Mouse (Mus musculus) CD8-positive naive resting alpha-beta T cell, adult 2 months (primary cell): Measurements from ENCODE around the gene Gatad2b.

Experiments used
- DNase-seq, 2 experiments: peaks; one replicate each; pipeline ENCODE4 v3.0.0; 2022; ENCODE audit warnings: low read depth in 2 of 2, low spot score in 2 of 2

The Gatad2b gene

DNA sequence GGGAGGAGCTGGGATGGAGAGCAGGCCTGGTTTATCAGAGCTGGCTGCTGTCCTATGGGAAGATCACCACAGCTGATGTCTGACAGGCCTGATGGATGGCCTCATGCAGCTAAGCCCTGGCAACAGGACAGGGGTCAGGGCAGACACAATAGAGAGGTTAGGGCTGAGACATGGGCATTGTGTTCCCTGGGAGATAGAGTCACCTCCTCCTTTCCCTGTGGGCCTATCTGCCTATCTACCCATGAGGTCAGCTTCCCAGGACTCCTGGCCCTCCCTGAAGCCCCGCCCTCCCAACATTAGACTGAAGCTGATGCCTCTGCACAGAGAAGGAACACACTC lies 83.2 kb downstream of the Gatad2b start:
- DNase-seq, result no peak

DNA sequence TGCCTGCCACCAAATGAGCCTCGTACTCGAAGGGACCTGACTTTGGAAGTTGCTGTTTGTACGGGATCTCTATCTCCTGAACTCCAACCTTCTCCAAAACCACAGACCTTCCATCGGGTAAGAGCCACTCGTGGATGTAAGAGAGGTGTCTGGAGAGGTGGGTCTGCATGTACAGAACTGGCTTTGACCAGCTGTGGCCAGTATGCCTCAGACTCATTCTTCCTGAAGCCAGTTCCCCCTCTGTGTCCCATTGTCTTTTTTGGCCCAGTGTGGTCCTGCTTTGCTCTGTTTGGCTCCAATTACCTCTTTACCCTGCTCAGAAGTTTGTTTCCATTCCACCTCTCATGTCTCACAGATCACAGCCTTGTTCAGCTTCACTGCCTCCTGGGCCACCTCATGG lies 85.5 kb downstream of the Gatad2b start:
- DNase-seq, result no peak

- DNase-seq, result no peak
These were observed 88.7 kb downstream of the Gatad2b start for GRCm38 (mm10) chr3:90381727-90382126.

GRCm38 (mm10) chr3:90383690-90384089 lies 90.7 kb downstream of the Gatad2b start:
- no peak for DNase-seq

DNA sequence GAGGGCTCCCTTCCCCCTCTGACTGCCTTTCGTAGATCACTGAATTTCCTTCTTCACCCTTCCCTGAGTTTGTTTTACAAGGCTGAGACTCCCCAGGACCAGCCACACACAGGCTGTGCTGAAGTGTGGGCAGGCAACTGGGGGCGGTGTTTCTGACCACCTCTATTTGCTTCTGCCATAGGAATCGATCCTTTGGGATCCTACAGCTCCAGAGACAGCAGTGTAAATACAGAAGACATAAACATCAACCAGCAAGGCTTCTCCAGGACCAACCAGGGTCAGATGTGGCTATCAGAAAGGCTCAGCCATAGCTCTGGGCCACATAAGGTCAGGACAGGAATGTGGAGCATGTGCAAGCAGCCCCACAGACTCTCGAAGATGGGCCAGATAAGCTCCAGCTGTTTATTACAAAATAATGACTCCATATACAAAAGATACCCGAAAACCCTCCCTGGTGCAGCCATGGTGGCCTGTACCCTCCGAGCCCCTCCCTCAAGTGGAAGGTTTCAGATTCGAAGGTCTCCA lies 91.9 kb downstream of the Gatad2b start:
- no peak for DNase-seq

GRCm38 (mm10) chr3:90386817-90387216 lies 93.8 kb downstream of the Gatad2b start:
- DNase-seq, result no peak

- DNase-seq, result no peak
These were observed 94.5 kb downstream of the Gatad2b start for GRCm38 (mm10) chr3:90387483-90387882.

DNA sequence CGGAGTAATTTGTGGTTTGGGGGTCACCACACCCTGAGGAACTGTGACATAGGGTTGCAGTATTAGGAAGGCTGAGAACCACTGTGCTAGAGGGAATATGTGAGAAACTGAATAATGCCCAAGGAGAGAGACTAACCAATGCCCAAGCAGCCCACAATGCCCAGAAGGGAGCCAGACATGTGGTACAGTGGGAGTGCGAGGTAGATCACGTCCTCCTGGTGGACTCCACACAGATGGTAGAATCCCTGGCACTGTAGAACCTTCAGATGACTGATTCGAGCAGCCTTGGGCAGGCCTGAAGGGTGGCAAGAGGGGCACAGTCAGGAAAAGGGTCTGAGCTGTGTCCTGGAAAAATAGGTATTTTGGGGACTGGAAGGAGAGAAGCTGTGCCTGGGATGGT lies 95.2 kb downstream of the Gatad2b start:
- no peak for DNase-seq

GRCm38 (mm10) chr3:90388726-90389510 lies 95.9 kb downstream of the Gatad2b start:
- no peak for DNase-seq

DNA sequence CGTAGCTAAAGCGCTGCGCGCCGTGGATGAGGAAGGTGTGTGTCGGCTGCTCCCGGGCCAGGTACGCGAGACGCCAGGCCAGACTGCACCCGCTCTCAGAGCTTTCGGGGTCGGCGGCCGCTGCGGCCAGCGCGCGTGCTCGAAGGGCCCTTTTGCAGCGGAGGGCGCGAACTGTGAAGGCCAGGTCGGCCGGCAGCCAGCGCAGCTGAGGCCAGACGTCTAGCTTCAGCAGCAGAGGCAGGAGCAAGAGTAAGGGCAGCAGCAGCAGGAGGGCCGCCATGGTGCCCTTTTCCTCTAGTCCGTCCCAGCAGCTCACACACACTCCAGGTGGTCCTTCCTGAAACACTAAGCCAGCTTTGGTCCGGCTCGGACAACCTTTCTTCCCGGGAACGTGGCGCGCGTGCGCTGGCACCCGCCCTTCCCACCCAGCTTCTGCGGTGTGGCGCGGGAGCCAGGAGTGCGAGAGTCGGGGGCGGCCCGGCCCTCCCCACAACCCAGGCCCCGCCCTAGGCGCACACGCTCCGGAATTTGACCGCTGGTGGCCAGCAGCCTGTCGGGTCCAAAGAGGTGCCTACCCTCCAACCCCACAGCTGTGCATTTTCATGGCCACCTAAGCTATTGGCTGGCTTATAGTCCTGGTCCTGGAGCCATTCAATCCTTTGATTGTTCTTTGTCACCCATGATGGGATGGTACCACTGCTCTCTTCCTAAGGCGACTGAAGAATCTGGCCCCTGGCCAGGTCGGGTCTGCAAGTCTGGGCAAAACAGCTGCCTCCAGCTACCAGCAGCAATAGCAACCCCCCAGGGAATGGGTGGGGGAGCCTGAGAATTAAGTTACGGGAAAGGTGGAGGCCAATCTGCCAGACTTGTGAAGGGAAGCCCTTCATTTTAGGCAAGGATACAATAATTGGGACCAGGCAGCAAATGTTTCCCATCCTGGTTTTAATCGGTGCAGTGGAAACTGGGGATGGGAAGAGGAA lies 96.8 kb downstream of the Gatad2b start, which contains the start of gene Slc27a3:
Slc27a3 (minus strand) TSS at position 428 of the 980 bp plus-strand sequence.
- no peak for DNase-seq

DNA sequence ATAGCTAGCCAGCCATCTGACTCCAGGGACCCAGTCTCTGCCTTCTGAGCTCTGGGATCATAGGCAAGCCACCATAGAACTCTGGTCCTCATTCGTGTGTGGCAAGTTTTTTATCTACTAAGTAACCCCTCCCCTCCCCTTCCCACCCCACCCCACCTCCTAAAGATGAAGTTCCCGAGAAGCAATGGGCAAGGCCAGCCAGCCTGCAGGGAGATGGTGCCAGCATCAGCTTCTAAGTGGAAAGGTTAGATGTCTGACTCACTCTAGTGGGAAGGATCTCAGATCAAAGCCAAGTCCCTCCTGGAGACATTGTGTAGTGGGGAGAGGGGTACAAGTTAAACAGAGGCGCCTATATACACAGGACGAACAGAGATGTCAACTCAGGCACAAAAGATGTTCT lies 98.0 kb downstream of the Gatad2b start:
- no peak for DNase-seq

- DNase-seq, result no peak
These were observed 99.0 kb downstream of the Gatad2b start for GRCm38 (mm10) chr3:90391941-90392340.

DNA sequence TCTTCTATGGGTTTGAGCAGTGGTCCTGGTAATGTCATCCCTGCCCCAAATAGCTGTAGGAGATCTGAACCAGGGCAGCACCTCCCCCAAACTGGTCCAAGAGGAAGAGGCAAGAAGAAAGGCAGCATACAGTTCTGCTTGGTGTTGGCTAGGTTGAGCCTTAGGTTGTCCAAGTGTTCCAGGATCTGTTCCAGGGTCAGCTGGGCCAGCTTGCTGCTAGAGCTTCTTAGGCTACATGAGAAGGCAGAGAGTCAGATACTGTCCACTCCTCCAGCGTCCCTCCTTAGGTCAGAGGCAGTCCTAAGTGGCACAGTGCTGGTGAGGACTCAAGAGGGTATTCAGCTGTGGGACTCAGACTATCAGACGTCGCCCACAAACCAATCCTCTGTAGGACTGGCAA lies 99.7 kb downstream of the Gatad2b start:
- no peak for DNase-seq

- DNase-seq, result no peak
These were observed 102.7 kb downstream of the Gatad2b start for GRCm38 (mm10) chr3:90395629-90396028.

- no peak for DNase-seq
These were observed 108.0 kb downstream of the Gatad2b start for GRCm38 (mm10) chr3:90400993-90401392.

DNA sequence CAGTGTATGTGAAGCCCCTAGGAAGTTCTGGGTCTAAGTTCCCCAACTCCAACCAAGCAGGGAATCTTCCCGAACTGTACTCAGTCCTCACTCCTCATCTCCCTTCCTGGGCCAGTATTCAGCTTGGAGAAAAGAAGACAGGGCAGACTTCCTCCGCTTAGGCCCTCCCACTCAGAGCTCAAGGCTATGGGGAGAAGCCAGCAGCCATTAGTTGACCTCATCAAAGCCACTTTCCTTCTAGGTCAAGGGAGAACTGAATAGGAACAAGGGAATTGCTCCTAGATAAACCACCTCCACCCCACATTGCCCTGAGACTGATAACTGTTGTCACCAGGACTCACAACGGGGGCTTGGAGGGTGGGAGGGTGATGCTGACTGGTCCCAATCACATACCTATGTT lies 111.1 kb downstream of the Gatad2b start:
- DNase-seq, result no peak

- no peak for DNase-seq
These were observed 111.6 kb downstream of the Gatad2b start for GRCm38 (mm10) chr3:90404609-90405008.

DNA sequence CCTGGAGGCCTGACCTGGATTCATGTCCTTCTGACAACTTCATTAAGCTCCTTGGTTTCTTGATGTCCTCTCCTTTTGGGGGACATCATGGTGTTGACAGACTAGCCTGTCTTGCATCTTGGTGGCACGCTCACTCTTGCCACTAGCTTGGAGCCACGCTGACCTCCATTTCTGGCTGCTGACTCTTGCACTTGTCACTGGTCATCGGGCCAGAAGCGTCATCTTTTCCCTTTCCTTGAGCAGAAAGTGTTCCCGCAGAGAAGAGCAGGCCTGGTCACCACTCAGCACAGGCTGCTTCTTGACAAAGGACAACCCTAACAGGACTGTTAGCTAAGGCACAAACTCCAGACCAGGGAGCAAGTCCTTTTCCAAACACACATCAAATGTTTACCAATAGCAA lies 113.4 kb downstream of the Gatad2b start:
- DNase-seq, result no peak

DNA sequence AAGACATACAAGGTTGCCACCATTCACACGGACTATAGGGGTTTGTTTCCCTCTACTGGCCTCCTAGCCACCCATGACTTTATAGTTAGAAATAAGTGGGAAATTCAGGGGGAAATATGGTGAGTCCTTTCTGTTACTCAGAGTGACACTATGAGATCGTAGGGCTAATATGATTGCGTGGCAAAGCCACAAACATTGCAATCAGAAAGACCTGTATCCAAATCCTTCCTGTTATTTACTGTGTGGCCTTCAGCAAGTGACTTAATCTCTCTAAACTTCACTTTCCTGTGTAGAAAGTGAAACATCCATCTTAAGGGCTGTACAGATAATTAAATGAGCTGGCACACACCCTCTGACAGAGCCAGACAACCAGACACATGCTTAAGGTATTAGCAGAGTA lies 115.7 kb downstream of the Gatad2b start:
- no peak for DNase-seq

GRCm38 (mm10) chr3:90412312-90413010 lies 119.5 kb downstream of the Gatad2b start:
- DNase-seq, result peak; percentile 38 to 60

DNA sequence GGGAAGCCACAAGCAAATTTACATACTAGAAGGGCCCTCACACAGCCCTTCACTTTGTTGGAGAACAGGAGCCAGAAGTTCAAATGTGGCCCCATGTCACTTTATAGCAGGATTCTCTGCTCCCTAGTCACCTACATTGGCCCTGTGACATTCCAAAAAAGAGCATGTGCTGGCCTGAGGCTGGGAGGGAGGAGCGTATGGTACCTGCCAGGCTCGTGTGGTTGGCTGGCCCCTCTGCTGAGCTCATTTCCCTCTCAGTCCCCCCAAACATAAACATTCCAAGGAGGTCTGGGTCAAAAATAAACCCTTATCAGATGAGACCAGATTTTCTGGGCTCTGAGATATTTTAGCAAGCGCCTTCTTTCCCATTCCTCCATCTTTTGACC lies 120.0 kb downstream of the Gatad2b start:
- DNase-seq, result no peak
